Mouse (Mus musculus): ENCODE data around the gene Atg10.

Atg10 gene

DNA sequence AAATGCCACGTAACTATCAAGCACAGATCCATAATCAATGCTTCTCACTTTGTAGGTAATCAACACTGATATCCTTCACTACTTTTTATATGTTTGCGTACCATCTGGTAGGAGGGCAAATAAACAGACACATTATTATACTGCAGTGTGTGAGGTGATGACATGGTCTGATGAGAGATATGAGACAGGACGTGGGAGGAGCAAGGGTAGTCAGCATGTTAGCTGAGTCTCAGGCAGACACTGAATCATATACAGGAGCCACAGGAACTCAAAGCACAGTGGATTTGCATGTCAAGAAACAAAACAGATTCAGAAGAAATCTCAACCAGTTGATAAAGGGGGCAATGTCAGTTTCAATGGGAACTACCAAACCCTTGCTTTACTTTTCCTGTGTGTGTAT is 185.7 kb downstream of the Atg10 start:
- no peak for DNase-seq (ENCODE audit: low spot score in 2 of 2)

DNA sequence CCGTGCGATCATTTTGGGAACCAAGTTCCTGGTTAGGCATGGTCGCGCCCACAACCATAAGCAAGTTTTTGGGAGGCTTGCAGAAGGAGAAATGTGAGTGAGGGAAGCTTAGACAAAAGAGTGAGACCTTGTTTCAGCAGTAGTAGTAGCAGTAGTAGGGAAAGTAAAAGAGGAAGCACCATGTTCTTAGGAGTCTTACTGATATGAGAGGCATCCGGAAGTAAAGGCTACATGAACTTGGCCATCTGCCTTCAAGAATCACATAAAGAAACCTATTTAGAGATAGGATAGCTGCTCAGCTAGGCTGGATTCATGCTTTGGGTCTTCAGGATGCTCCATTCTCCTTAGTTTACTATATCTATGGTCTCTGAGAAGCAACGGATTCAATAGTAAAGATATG is 186.4 kb downstream of the Atg10 start:
- DNase-seq (ENCODE audit: low spot score in 2 of 2): no peak

DNA sequence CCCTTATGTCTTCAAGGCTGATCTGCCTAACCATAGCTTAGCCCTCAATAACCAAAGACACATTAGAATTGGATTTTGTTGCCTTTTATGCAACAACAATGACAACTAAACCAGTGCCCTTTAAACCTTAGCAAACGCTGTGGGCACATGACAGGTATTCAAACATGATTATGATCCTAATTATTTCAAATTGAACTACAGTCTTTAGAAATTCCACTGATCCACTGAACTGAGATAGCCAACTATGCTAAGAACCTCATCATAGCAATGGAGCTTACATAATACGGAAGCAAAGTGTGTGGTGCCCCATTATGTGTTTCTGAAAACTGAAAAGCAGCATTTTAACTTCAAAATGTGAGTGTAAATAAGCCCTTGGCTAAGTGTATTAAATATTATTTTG is 191.9 kb downstream of the Atg10 start:
- DNase-seq (ENCODE audit: low spot score in 2 of 2): no peak

DNA sequence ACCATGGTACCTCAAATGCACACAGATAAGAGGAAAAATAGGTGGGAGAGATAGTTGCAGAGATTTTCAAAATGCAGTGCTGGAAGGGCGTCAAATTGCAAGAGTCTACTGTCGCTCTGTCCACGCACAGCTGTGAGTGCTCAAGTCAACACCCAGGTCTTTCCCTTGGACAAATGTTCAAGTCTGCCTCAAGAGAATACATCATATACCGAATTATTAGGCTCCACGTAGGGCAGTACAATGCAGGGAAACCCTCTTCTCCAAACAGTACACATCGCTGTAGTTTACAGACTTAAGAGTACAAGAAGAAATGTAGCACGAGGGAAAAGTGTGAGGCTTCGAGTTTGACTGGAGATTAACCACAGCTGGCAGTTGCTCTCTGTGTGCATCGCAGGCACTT is 200.3 kb downstream of the Atg10 start:
- no peak for DNase-seq (ENCODE audit: low spot score in 2 of 2)

DNA sequence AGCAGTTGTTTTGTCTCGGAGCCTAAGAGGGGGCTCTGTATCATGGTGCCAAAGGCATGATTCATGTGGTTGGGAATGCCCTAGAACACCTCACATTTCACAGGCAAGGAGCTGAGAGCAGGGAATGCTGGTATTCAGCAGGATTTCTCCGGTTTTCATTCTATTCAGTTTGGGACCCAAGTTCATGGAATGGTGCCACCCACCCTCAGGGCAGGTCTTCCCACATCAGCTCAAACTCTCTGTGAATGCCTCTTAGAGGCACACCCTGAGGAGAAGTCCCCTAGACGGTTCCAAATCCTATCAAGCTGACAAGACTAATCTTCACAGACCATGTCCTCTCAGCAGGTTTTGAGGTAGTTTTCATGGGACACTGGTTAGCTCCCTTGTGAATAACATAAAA is 211.9 kb downstream of the Atg10 start:
- DNase-seq (ENCODE audit: low spot score in 2 of 2): no peak

DNA sequence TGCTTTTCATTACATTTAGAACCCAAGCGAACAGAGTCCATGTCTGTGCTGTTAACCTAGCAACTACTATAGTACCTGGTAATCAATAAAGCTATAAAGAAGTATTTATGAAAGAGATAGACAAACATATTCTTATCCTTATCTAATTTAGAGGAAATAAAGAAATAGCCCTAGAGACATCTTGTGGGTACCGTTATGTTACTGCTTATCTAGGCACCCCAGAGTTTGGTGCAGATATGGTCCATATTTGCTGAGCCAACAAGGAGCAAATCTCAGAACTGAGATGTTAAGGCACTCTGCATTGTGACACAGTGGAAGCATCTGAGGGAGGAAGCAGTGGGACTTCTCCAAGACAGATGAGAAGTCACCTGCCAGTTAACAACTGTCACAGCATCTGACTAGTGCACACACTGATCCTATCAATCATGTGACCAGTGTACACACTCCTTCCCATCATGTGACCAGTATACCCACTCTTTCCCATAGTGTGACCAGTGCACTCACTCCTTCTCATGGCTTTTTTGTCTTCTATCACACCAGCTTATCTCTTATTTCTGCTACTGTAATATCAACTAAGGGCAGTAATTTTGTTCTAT is 228.6 kb downstream of the Atg10 start:
- DNase-seq (ENCODE audit: low spot score in 2 of 2): no peak

DNA sequence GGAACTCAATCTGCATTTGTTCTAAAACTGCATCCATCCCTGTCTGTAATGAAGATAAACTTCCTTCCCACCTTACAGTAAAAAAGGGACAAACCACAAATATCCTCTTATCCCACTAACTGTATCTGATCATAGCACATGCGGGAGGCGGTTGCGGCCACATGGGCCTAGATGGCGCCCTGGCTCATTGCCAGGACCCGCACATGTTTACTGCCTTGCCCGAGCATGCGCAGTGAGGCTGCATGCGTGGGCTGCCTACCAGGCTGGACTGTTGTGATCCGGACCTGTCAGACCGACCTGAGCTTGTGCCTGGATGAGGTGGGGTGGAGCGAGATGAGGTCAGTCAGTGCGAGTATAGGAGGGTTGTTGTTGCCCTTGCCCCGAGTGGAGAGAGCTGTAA is 230.2 kb downstream of the Atg10 start:
- DNase-seq (ENCODE audit: low spot score in 2 of 2): no peak

DNA sequence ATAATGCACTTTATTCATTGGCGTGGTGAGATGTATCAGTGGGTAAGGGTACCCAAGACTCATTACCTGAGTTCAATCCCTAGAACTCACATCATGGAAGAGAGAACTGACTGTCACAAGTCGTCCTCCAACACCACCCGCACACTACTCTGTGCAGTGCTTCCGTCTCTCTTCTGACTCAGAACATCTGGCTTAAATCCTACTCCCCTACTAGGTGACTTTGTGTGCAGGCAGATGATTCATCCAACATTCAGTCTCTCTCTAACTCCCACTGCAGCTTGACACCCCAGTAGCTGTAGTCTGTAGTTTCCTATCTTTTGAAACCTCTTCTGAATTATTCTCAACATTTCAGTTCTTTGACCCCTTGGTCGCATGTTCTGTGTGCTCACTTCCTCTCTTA is 230.8 kb downstream of the Atg10 start:
- DNase-seq (ENCODE audit: low spot score in 2 of 2): no peak

DNA sequence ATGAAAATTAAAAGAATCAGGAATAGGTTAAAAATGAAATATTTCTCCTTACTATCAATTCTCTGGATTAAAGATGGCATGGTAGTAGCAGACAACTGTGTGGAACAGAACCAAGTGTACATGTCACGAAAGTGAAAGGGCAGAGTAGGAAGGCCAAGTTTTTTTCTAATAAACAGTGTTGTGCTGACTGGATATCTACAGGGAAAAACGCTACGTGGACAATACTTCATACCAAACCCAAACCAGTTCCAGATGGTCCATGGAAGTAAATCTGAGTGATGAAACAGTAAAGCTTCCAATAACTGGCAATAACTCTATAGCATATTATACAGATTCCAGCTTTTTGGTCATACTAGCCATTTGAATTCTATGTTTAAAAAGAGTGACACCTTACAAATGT is 235.5 kb downstream of the Atg10 start:
- DNase-seq (ENCODE audit: low spot score in 2 of 2): no peak

DNA sequence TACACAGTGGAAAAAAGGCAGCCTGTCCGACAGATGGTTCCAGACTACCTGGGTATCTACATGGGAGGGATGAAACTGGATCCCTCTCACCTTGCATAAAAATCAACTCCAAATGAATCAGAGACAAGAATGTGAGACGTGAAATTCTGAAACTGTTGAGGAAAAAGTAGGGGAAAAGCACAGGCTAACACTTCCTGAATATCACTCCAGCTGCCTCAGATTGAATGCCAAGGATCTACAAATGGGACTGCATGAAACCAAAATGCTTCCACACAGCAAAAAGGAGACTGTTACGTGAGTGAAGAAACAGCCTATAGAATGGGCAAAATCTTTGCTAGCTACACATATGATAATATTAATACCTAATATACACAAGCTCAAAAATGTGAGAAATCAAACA is 238.4 kb downstream of the Atg10 start:
- no peak for DNase-seq (ENCODE audit: low spot score in 2 of 2)

DNA sequence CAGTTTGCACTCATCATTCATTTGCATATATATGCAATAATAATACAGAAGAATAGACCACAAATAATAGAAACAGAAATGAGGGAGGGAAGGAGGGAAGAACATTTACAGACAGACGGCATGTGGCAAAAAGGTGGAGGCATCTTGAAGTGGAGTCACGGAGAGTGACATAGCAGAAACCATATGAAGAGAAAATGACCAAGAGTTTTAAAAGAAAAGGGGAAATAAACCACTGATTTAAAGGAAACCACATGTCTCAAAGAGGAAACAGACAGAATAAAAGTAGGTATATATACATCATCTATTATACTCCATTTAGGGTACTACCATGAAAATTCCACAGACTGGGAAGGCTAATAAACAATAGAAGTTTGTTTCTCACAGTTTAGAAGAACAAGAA is 239.7 kb downstream of the Atg10 start:
- DNase-seq (ENCODE audit: low spot score in 2 of 2): no peak

DNA sequence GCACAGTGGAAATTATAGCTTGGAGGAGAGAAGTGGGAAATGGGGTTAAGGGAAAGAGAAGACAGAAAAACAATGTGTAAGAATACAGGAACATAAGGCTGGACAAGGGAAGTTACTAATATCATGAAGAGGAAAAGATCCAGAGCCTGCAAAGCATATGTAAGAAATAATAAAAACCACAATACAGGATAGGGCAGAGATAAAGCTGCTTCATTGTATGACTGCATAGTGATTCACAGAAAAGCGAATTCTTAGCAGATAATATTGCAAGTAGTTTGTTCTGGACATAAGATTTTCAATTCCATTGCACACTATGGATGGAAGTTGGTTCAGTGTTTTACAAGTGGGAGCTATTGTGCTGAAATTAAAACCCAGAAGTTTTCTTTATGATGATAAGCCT is 242.0 kb downstream of the Atg10 start:
- DNase-seq (ENCODE audit: low spot score in 2 of 2): no peak

DNA sequence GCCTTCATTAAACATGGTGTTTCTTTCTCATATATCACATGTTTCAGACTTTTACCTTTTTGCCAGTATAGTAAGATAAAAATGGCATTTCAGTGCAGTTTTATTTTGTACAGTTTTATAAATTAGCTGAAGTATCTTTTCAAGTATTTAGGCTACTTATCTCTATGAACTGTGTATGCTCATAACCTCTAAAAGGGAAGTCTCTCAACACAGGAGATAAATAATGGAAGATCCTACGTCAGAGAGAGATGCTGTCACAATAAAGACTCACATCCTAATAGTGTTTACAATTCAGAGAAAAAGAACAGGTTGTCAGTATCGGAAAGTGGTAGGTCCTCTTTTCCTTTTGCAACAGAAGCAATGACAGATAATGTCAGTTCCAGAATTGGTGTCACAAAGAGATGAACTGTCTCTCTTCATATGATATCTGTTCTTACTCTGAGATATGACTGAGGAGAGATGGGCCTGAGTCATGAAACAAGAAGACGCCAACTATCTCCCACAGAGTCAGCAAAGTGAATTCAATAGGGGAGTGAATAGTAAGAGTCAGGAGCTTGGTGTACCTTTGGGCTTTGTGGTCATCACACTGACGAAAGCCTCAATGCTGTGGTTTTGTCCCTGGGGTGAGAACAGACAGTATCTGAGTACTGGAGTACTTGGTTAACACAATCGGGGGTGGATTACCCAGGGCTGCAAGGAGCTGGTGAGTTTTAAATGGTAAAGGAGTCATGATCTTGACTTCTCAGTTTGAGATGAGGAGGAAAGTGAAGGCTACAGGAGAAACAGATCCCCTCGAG is 242.7 kb downstream of the Atg10 start:
- DNase-seq (ENCODE audit: low spot score in 2 of 2): no peak

DNA sequence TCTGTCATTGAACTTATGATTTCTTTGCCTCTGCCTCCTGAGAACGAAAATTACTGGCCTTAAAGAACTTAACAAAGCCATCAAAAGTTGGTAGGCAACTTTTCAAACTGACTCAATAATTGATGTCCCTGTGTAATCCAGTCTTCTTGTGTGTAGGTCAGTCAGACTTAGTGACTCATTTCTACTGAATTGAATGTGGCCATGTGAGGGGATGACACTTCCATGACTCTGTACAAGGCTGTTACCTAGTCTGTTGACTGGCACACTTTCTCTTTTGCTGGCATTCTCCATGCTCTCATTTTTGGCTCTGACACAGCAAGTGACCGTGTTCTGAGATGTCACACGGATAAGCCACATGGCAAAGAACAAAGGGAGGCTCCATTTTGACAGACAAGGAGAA is 246.7 kb downstream of the Atg10 start:
- no peak for DNase-seq (ENCODE audit: low spot score in 2 of 2)

DNA sequence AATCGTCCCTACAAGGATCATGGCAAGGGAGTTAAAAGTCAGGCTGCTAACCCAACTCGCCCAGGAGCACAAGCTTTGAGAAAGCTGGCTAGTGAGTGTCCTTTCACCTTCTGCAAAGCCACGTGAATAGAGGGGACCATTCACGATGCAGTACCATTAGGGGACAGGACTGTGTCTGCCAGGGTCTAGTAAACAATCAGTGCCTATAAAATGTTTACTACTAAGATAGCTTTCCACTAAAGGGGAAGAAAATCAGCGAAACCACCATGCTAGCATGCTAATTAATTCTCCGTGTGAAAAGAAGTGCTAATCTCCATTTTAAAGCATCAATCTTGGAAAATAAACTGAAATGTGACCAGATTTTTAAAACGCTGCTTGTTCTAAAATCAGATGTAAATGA is 250.4 kb downstream of the Atg10 start:
- no peak for DNase-seq (ENCODE audit: low spot score in 2 of 2)

DNA sequence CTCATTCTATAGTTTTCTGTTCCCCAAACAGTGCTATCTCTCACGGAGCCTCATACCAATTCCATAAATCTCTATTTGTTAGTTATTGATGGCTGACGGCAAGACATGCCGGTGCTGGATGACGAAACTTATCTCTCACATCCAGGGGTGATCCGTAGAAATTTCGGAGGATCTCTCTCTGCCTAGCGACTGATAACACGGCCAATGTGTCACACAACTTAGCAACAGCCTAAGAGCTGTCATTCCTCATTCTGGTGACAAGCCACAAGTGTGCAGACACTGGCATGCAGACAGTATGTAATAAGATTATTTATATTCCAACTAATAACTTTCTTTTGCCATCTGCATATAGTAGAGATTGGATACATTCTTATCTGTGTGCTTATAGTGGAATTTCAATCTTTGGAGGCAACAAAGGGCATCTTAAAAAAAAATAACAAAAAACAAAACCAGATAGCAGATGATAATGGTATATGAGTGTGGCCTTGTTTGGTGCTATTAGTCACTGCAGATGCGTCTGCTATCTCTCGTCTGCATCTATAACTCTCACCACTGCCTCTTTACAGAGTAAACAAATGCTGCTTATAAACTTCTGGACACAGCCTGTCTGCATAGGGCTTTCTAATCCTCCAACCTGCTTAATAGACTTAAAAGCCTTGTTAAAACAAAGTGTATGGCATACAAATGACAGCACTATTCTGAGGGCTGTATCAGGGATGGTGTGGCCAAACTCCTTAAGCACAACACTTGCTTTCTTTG is 253.3 kb downstream of the Atg10 start:
- no peak for DNase-seq (ENCODE audit: low spot score in 2 of 2)

DNA sequence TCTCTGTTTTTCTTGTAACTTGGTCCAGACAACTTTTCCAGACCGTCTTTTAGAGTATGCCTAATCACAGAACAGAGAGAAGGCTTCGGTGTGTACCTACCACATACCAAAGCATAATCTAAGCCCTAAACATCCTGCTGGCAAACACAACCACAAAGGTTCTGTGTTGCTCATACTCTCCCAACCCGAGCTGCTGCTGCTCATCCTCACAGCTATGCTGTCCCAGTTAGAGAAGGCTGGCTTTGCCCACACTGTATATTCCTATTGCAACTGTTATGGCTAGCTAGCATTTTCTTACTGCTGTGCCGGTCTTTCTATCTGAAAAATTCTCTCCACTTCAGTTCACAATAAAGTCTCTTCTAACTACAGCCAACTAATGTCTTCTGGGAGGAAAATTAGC is 254.8 kb downstream of the Atg10 start:
- no peak for DNase-seq (ENCODE audit: low spot score in 2 of 2)

DNA sequence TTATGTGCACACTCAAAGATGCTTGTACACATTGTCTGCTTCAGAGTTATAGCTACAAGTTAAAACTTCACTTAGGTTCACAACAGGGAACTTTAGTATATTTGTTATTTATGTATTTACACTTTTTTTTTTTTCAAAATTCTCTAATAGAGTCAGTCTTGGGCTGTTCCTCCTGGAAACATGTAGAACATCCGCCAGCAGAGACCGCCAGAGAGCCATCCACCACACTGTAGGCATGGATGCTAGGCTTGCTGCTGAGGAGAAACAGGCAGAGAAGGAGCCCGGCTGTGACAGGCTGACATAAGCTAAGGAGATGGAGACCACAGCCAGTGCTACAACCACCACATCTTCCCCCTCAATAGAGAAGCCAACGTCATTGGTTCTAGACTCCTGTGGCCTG is 256.3 kb downstream of the Atg10 start:
- peak; percentile 36 to 52 for DNase-seq (ENCODE audit: low spot score in 2 of 2)

DNA sequence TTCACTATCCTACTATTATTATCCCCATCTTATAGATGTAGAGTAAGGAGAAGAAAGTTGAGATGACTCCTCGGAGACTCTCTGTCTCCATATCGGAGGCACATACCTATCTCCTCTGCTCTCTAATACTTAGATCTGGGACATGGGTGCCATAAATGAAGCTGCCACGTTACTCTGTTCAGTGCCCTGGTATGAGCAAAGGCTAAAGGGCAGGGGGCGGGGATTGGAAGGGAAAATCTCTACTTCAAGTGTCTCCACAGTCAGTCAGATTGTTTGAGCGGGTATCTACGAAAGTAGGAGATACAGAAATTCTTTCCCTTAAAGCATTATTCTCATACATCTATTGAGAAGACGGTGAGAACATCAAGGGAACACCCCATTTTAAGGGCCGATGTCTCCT is 257.8 kb downstream of the Atg10 start:
- no peak for DNase-seq (ENCODE audit: low spot score in 2 of 2)

DNA sequence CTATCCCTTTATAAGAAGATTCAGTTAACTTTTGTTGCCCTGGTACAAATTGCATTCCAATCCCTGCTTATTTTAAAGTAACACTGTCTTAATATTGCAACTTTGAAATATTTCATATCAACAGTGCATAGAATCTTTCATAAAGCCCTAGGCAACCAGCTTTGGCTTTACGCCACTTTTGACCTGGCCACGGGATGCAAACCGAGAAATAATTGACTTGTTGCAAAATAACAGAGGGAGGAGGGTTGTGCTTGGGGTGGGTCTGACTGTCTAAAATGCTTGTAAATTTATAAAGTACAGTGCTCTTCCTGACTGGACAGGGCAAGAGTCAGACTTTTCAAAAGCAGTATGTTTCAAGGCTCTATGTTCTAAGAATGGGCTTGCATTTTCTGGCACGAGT is 259.3 kb downstream of the Atg10 start:
- no peak for DNase-seq (ENCODE audit: low spot score in 2 of 2)

DNA sequence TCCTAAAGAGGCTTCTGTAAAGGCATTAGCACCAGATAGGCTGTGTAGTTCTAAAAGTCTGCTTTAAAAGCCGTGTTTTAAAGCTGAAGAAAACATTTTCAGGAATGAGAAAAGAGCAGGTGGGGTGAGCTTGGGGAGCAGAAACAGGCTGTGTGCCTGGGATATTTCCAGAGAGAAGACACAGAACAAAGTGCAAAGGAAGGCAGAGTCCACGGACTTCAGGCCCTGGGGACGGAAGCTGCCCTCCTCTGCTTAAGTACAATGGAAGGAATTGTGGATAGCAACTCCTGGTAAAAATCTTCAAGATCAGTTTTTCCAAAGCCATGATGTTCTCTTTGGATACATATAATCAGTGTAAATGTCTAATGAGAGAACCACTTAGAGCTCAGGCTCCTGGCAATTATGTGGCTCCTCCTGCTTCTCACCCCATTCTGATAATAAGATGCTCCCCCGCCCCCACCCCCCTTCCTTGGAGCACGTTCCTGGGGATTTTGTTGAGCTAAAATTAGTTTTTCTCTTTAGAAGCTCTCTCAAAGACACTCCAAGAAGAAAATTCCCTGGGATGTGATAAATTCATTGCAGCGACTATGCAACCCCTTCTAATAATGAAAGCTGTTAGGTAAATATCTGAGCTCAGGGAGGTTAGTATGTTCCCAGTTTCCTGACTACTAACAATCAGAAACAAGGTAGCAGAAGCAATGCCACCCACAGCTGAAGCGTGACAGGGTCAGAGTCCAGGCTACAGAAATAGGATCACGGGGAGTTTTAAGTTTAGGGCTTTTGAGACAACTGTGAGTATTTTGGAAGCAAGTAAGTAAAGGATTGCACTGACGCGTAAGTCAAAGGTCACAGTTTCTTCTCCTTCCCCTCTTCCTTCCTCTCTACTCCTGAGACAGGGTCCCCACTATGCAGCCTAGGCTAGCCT is 260.7 kb downstream of the Atg10 start:
- no peak for DNase-seq (ENCODE audit: low spot score in 2 of 2)

DNA sequence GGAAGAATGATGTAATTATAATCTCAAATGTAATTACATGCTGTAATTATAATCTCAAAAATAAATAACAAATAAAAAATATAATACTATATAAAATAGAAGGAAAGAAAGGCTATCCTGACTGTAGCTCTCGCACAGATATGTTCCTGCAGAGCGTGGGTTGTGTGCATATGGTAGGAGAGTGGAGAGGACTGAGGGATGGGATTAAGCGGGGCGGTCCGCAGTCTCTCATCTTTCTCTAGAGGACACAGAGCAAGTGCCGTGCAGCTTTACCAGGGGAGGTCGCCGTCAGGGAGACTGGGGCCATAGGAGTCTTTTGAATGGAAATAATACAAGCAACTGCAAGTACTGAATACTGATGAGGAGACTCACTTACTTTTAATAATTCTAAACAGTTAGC is 263.2 kb downstream of the Atg10 start:
- DNase-seq (ENCODE audit: low spot score in 2 of 2): no peak

Measured in spleen, postnatal 36 days (tissue).